Mouse (Mus musculus): Measurements from ENCODE around the gene Aktip. TPM values are rescaled to one million over a fixed set of nuclear protein-coding genes. Genes with fewer than 3 reads are reported as not detected.

Aktip gene
- polyA plus RNA-seq, 1 experiment: 6.9 TPM

- H3K4me3 ChIP-seq (replicated peaks; ENCODE audit: control insufficient read depth, low read depth, low read length): no peak overlapping the region
- no peaks in the 10 kb centered on the region for H3K4me1 ChIP-seq (ENCODE audit: control insufficient read depth, insufficient read depth, low read length)
- TF ChIP-seq CTCF (IDR thresholded peaks at IDR 0.05; ENCODE audit: control insufficient read depth, insufficient read depth, low read length) (no peak), POLR2A (IDR thresholded peaks at IDR 0.05; ENCODE audit: borderline replicate concordance, control insufficient read depth, low read depth, low read length) (no peak)
- H3K27ac ChIP-seq (ENCODE audit: control insufficient read depth, insufficient read depth, low read depth, low read length, poor library complexity): no peak overlapping the region
- 69% methylated on average over 7 of the region's 7 CpGs for WGBS
Observed at GRCm38 (mm10) chr8:91224227-91224626, 24.5 kb upstream of the Aktip start.

- H3K4me1 ChIP-seq (ENCODE audit: control insufficient read depth, insufficient read depth, low read length): no peaks in the 10 kb centered on the region
- H3K4me3 ChIP-seq (replicated peaks; ENCODE audit: control insufficient read depth, low read depth, low read length): no peak overlapping the region
- TF ChIP-seq POLR2A (IDR thresholded peaks at IDR 0.05; ENCODE audit: borderline replicate concordance, control insufficient read depth, low read depth, low read length) (no peak), CTCF (IDR thresholded peaks at IDR 0.05; ENCODE audit: control insufficient read depth, insufficient read depth, low read length) (no peak)
- 82% methylated on average over 2 of the region's 2 CpGs for WGBS
- H3K27ac ChIP-seq (ENCODE audit: control insufficient read depth, insufficient read depth, low read depth, low read length, poor library complexity): no peak overlapping the region
Observed at GRCm38 (mm10) chr8:91221841-91222240, 22.1 kb upstream of the Aktip start.

GRCm38 (mm10) chr8:91218271-91218670, 18.5 kb upstream of the Aktip start:
- TF ChIP-seq POLR2A (IDR thresholded peaks at IDR 0.05; ENCODE audit: borderline replicate concordance, control insufficient read depth, low read depth, low read length) (no peak), CTCF (IDR thresholded peaks at IDR 0.05; ENCODE audit: control insufficient read depth, insufficient read depth, low read length) (no peak)
- WGBS: 84% methylated on average over 4 of the region's 4 CpGs
- no peak overlapping the region for H3K27ac ChIP-seq (ENCODE audit: control insufficient read depth, insufficient read depth, low read depth, low read length, poor library complexity)
- H3K4me3 ChIP-seq (replicated peaks; ENCODE audit: control insufficient read depth, low read depth, low read length): no peak overlapping the region
- H3K4me1 ChIP-seq (ENCODE audit: control insufficient read depth, insufficient read depth, low read length): no peaks in the 10 kb centered on the region

DNA sequence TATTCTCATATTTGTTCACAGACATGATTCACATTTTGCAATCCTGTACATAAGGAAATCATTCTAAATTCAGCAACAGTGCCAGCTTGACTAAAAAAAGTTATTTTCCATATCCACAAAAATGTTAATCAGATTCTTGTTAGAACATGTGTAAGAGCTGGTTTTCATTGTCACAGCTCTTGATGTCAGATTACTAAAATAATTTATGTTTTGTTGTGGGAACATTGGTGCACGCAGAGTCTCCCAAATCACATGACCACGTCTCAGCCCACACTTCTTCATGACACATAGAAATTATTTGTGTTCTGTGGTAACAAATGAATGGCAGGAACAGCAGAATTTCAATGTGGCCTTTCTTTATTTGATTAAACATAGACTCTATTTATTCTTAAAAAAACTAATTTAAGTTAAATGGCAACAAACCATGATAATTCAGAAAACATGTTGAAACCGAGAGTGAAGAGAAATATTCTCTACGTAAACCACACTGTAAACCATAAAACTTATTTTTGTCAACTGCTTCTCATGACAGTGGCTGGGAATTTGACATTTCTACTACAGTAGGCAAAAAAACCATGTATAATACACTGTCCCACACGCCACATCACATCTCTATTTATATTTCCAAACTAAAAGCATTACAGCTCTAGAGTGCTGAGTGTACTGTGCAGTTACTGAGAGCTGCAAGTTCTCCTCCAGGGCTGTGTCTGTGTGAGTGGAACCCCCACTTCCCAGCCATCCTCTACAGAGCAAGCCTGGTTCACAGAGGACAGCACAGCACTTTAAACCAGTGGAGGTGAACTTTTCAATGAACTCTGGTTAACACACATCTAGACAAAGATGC, 17.5 kb upstream of the Aktip start:
- no peak overlapping the region for H3K4me3 ChIP-seq (replicated peaks; ENCODE audit: control insufficient read depth, low read depth, low read length)

DNA sequence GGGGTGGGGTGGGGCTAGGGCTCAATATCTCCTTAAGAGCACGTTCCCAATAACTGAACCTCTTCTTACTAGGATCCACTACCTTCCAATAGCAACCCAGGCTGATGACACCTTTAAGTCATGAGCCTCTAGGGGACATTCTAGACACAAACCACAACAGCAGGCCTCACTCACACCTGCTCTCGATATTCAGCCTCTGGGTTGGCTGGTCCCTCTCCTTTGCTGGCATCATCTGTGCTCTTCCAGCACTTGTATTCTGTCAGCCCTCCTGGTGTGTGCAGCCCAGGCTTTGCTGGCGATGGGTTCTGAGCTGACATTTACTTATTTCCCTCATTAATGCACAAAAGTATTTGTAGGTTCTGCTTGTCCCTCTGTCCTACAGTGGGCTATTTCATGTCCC, 14.5 kb upstream of the Aktip start:
- TF ChIP-seq CTCF (IDR thresholded peaks at IDR 0.05; ENCODE audit: control insufficient read depth, insufficient read depth, low read length) (no peak), POLR2A (IDR thresholded peaks at IDR 0.05; ENCODE audit: borderline replicate concordance, control insufficient read depth, low read depth, low read length) (no peak)
- H3K4me1 ChIP-seq (ENCODE audit: control insufficient read depth, insufficient read depth, low read length): no peaks in the 10 kb centered on the region
- H3K4me3 ChIP-seq (replicated peaks; ENCODE audit: control insufficient read depth, low read depth, low read length): no peak overlapping the region
- 64% methylated on average over 3 of the region's 3 CpGs for WGBS
- H3K27ac ChIP-seq (ENCODE audit: control insufficient read depth, insufficient read depth, low read depth, low read length, poor library complexity): no peak overlapping the region

More for the DNA sequence above, 17.5 kb upstream of the Aktip start:
- WGBS: 63% methylated on average over 5 of the region's 5 CpGs
- Histone ChIP-seq H3K4me1 (ENCODE audit: control insufficient read depth, insufficient read depth, low read length) (no peaks in the 10 kb centered on the region), H3K27ac (ENCODE audit: control insufficient read depth, insufficient read depth, low read depth, low read length, poor library complexity) (no peak overlapping the region)
- TF ChIP-seq CTCF (IDR thresholded peaks at IDR 0.05; ENCODE audit: control insufficient read depth, insufficient read depth, low read length) (no peak), POLR2A (IDR thresholded peaks at IDR 0.05; ENCODE audit: borderline replicate concordance, control insufficient read depth, low read depth, low read length) (no peak)

- Histone ChIP-seq H3K4me1 (ENCODE audit: control insufficient read depth, insufficient read depth, low read length) (no peaks in the 10 kb centered on the region), H3K27ac (ENCODE audit: control insufficient read depth, insufficient read depth, low read depth, low read length, poor library complexity) (no peak overlapping the region), H3K4me3 (replicated peaks; ENCODE audit: control insufficient read depth, low read depth, low read length) (no peak overlapping the region)
- WGBS: 76% methylated on average over 2 of the region's 2 CpGs
- TF ChIP-seq CTCF (IDR thresholded peaks at IDR 0.05; ENCODE audit: control insufficient read depth, insufficient read depth, low read length) (no peak), POLR2A (IDR thresholded peaks at IDR 0.05; ENCODE audit: borderline replicate concordance, control insufficient read depth, low read depth, low read length) (no peak)
Observed at GRCm38 (mm10) chr8:91212948-91213347, 13.2 kb upstream of the Aktip start.

- 73% methylated on average over 3 of the region's 3 CpGs for WGBS
- no peak overlapping the region for H3K27ac ChIP-seq (ENCODE audit: control insufficient read depth, insufficient read depth, low read depth, low read length, poor library complexity)
- TF ChIP-seq CTCF (IDR thresholded peaks at IDR 0.05; ENCODE audit: control insufficient read depth, insufficient read depth, low read length) (no peak), POLR2A (IDR thresholded peaks at IDR 0.05; ENCODE audit: borderline replicate concordance, control insufficient read depth, low read depth, low read length) (no peak)
- no peaks in the 10 kb centered on the region for H3K4me1 ChIP-seq (ENCODE audit: control insufficient read depth, insufficient read depth, low read length)
- H3K4me3 ChIP-seq (replicated peaks; ENCODE audit: control insufficient read depth, low read depth, low read length): no peak overlapping the region
Observed at GRCm38 (mm10) chr8:91209658-91210057, 9.9 kb upstream of the Aktip start.

DNA sequence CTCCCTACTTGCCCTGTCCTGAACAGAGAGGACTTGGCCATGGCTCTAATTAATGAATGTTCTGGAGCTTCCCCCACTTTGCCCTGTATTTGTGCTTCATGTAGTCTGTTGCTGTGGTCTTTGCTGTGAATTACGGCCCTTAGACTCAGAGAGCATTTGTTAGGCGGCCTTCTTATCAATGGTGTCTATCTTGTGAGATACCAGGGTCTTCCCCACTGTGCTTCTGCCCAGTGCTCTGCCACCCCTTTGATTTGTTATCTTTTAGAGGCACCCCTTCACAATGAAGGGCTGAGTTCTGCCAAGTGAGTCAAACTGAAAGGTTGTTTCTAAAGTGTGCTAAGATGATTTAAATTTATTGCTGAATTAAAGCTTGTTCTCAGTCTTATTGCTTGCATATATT, 7.9 kb upstream of the Aktip start:
- Histone ChIP-seq H3K4me1 (ENCODE audit: control insufficient read depth, insufficient read depth, low read length) (no peaks in the 10 kb centered on the region), H3K4me3 (replicated peaks; ENCODE audit: control insufficient read depth, low read depth, low read length) (no peak overlapping the region), H3K27ac (ENCODE audit: control insufficient read depth, insufficient read depth, low read depth, low read length, poor library complexity) (no peak overlapping the region)
- TF ChIP-seq CTCF (IDR thresholded peaks at IDR 0.05; ENCODE audit: control insufficient read depth, insufficient read depth, low read length) (no peak), POLR2A (IDR thresholded peaks at IDR 0.05; ENCODE audit: borderline replicate concordance, control insufficient read depth, low read depth, low read length) (no peak)
- 42% methylated on average over 2 of the region's 2 CpGs for WGBS
